Mouse (Mus musculus) urinary bladder, adult 2 months (tissue): ENCODE measurements around the gene Nkain4. TPM values are rescaled to one million over a fixed set of nuclear protein-coding genes. Genes with fewer than 3 reads are reported as not detected.
A peak's percentile ranks its signal among the peaks of the same experiment; 100 is the strongest.

Experiments
- DNase-seq: peaks from one replicate; pipeline ENCODE4 v3.0.0; 2022; ENCODE audit warnings: low spot score
- polyA plus RNA-seq: library from polyadenylated mRNA; depleted of rRNA; stranded (reverse); fragments of >200 nt; gene quantifications from 2 replicates; pipeline ENCODE4 v1.2.3, GENCODE M21; 2012; rRNA removed

The Nkain4 gene
- 50.7 and 72.3 TPM in 2 replicates for polyA plus RNA-seq

- peak; percentile 24 for DNase-seq
Observed at GRCm38 (mm10) chr2:180954061-180955047, at the start of gene Nkain4. Gene Nkain4, minus strand, starts transcription at chr2:180954699.

GRCm38 (mm10) chr2:180996905-180997304, 42.4 kb upstream of the Nkain4 start:
- DNase-seq = no peak

- DNase-seq = no peak
Observed at GRCm38 (mm10) chr2:180996436-180996835, 41.9 kb upstream of the Nkain4 start.

GRCm38 (mm10) chr2:180995457-180995856, 41.0 kb upstream of the Nkain4 start:
- no peak for DNase-seq

DNA sequence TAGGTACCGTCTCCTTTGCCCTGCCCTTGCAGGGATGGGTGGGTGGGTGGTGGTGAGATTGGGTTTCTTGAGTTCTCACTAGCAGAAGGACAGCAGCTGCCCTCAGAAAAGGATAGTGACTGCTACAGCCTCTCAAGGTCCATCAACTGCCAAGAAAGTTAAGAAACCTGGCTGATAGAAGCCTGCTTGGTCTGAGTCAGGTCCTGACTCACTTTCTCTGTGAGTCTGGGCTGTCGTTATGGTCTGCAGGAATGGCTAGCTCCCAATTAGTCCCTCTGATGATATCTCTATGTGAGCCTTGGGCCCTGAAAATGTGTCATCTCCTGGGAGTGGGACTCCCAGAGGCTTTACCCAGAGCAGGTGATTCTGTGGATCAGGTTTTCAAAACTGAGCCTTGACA, 39.9 kb upstream of the Nkain4 start:
- no peak for DNase-seq

GRCm38 (mm10) chr2:180990347-180990746, 35.8 kb upstream of the Nkain4 start:
- no peak for DNase-seq

GRCm38 (mm10) chr2:180988948-180989347, 34.4 kb upstream of the Nkain4 start:
- no peak for DNase-seq

DNA sequence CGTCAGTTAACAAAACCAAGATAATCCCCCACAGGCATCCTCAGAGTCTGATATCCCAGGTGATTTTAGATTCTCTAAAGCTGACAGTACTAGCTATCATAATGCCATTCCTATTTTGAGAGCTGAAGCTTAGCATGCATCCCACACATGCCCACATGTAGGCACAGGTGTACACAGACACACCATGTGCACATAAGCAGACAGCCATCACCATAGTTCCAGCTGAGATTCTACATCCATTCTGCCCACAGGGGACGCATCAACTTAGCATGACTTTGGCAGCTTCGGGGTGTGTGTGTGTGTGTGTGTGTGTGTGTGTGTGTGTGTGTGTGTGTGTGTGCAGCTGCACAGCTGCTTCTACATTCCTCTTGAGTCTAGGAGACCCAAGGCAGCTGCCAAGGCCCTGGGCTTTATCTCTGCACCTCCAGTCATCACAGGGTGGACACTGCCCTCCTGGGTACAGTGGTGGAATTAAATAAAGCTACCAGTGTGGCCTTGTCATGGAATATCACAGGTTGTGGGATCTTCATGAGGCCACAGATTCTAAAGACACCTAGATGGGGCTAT, 33.9 kb upstream of the Nkain4 start:
- no peak for DNase-seq

DNA sequence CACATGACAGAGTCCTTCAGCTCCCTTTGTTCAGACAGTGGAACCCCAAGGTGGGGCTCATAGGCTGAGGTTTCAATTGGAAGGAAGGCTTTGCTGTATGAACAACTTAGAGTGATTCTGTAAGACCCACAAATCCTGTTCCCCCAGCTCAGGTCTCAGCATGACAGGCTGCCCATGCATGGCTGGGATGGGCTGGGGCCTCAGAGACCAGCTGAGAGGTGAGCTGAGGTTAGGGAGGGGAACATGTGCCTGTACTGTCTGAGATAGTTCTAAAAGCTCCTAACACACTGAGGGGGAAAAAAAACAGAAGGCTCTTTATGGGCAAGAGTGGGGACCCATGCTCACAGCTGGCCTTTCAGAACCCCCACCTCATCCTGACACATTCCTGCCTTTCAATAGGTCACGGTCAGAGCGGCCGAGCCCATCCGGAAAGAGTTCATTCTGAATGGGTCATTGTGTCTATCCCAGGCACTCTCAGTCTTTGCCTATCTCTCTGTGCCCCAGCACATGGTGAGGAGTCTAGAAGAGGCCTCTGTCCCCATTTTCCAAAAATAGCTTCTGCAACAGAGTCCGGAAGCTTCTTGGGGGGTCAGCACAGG, 33.0 kb upstream of the Nkain4 start:
- no peak for DNase-seq

DNA sequence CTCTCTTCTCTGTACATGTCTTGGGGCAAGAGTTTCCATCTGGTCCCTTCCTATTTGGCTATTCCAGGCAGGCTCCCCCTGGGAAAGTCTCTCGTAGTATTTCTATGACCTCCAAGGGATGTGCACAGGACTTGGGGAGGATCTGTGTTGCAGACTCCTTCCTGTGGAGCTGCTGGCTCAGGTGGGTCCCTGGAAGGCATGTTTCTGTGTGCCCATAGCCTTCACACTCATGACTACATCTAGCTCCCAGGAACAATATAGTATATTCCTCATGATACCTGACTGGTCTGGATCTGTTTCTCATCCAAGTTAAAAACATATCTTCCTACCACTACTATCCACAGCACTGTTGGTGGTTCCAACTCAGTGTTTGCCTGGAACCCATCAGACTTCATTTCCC, 32.5 kb upstream of the Nkain4 start:
- DNase-seq = no peak

DNA sequence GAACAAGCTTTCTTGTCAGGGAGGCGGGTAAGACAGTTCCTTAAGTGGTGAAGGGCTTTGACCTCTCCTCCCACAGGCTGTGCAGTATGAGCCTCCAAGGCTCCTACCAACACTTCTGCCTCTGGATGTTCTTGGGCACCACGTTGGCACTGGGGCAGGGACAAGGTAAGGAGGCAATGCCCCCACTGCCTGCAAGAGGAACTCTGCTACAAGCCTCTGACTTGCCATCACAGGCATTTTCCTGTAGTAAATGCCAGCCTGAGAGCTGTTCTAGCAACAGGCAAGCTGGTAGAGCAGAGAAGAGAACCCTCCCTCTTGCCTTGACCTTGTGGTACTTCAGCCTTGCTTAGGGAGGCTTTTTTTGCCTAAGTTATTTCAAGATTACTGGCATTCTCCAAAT, 31.9 kb upstream of the Nkain4 start, which contains the start of gene Col20a1:
Gene Col20a1 (plus strand): TSS at position 87 of the 400 bp plus-strand sequence.
- no peak for DNase-seq

- no peak for DNase-seq
Observed at GRCm38 (mm10) chr2:180985635-180986034, 31.1 kb upstream of the Nkain4 start.

DNA sequence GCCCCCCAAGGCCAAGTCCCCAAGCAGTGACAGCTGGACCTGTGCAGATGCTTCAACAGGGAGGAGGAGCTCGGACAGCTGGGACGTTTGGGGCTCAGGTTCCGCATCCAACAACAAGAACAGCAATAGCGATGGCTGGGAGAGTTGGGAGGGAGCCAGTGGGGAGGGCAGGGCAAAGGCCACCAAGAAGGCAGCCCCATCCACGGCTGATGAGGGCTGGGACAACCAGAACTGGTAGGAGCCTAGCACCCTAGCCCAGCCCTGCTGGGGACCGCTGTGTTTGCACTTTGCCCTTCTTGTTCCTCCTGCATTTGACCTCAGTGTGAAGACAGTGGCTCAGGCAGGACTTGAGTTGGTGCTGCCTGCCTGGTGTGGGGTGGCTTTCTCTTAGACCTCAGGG, 26.6 kb upstream of the Nkain4 start:
- DNase-seq = no peak

DNA sequence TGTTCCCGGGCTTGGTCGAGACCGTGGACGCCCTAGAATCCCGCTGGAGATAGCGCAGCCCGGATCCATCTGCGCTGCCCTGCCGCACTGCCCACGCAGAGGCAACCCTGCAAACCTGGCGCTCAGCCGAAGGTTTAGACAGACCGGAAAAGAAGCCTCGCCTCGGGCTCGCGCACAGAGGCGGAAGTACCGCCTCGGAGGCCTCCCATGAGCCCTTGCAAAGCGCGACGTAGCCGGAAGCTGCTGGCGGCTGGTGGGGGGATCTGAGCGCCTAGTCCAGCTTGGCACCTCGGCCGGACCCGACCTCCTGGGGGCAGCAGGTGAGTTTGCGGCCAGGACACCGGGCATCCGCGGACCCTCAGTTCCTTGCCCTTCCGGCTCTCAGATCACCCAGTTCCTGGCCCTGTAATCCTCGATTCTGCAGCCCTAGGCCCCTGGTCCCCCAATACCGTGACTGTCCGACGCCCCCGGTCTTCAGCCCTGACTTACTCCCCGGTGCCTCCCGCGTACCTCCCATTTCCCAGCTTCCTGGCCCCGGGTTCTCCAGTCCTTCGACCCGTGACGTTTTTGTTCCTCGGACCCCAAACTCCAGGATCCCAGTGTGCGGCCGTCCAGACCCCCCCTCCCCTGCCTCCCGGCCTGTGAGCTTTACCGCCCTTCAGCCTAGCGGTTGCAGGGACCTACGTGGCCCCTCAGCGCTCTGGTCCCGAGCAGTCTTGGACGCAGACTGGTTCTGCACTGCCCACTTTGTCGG, 12.7 kb upstream of the Nkain4 start, which contains the start of gene Arfgap1:
Gene Arfgap1 (plus strand): TSS at position 216 of the 754 bp plus-strand sequence.
- peak; percentile 86 for DNase-seq

GRCm38 (mm10) chr2:180966092-180966882, 11.8 kb upstream of the Nkain4 start:
- no peak for DNase-seq

DNA sequence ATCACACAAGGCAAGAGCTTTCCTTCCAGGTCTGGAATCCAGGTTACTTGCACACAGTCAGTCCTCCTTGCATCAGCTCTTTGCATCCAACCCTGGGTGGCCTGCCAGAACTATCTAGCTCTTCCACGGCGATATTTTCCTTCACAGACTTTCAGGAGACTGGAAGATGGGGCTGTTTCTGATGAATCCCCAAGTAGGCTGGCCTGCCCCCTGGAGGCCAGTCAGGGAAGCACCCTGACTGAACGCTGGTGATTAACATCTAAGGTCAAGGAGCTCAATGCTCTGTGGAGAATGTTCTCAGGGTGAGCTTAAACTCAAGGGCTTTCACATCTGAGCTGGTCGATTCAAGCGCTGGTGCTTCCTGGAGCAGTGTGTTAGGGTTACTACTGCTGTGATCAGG, 9.5 kb upstream of the Nkain4 start:
- DNase-seq = peak; percentile 55

DNA sequence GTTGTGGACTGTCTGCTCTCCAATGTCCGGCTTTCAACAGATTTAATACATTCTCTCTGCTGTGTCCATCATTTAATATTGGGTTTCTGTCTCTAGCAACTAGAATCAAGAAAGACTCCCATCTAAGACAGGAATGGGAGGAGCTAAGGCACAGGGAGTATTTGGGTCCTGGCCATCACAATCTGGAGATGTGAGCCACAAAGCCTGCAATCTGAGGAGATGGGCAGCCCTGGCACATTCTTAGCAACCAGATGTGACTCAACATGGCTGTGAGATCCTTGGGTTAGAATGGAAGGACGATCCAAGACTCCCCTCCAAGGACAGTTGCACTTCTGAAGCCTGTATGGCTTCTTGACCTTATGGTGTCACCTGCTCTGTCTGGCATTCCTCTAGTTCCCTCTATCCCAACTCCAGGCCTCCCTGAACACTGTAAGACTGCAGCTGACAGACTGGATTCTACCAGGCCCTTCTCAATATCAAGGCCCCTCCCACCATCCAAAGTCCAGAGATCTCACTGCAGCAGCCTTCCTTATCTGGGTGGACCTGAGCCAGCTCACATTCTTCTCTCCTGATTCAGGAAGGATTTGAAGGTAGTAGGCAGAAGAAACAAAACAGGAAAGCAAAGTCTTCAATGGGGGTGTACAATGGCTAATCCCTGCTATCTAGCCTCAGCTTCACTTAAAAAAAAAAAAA, 8.3 kb upstream of the Nkain4 start:
- no peak for DNase-seq

GRCm38 (mm10) chr2:180960187-180960586, 5.7 kb upstream of the Nkain4 start:
- DNase-seq = no peak

DNA sequence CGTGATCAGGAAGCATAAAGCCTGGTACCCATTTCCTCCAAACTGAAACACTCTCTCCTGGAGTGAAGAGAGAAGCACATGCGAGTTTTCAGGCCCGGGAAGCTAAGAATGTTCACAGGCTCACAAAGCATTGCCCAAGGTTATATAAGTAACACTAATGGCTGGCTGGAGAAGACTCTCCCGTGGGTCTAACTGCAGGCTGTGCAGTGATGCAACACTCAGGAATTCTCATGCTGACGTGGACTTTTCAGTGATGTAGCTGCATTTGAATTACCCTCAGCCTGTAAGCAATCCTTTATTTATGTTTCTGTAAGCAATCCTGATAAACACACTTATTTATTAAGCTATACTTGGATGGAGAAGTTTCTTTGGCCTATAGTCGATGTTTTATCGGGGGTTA, 5.1 kb upstream of the Nkain4 start:
- DNase-seq = no peak

DNA sequence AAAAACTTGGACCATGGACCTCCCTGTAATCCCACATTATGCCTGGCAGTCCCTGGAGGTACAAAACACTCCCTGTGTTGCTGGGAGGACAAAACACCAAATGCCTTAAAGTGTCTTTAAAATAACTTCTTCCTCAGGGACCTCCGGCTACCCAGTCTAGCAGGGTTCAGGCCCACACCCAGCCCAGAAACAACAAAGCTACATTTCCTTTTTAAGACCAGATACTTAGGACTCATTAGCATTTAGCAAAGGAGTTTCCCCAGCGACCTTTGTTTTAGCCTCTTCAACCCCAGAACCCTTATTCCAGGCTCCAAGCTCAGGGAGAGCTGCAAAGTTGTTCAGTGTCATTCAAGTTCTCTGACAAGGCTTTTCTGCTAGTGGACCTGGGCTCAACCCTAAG, 861 bp downstream of the Nkain4 start:
- no peak for DNase-seq
